Mouse (Mus musculus) embryo, embryonic 9.5 days (tissue): ENCODE results near the gene Vmn1r131.
"Not testable (repeated sequence)": the region's sequence is repeated elsewhere in the genome, so short reads cannot be mapped to it uniquely, and the experiment has no call there.

Source experiments
- DNase-seq: peaks from one replicate; pipeline ENCODE4 v3.0.0-alpha.2; 2017; ENCODE audit errors: extremely low spot score

Gene Vmn1r131

DNA sequence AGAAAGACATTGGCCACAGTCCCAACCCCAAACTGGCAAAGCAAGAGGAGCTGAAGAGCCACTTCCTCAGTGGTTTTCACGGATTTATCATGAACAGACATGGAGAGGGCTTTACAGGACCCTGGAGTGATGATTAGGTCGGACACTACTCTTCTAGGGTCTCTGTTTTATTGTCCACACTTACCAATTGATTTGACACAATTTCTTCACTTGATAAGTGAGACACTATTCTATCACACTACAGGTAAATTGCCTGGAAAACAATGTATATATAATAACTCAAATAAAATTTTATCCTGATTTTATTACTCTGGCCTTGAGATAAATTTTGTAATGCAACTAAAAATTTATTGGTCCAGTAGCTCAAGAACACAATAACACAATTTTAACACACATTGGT, at the start of gene Vmn1r131:
Gene Vmn1r131, minus strand, starts transcription at position 101 of the 400 bp plus-strand sequence.
- DNase-seq: not testable (repeated sequence)

GRCm38 (mm10) chr7:21511480-21511879, 34.4 kb downstream of the Vmn1r131 start, which contains the start of gene Vmn1r130:
Vmn1r130 (plus strand) TSS chr7:21511780.
- DNase-seq: not testable (repeated sequence)
